Mouse (Mus musculus): ENCODE data around the gene Dync2li1.

Dync2li1 gene

GRCm38 (mm10) chr17:84688834-84689233 lies 62.5 kb downstream of the Dync2li1 start:
- no peak for DNase-seq

DNA sequence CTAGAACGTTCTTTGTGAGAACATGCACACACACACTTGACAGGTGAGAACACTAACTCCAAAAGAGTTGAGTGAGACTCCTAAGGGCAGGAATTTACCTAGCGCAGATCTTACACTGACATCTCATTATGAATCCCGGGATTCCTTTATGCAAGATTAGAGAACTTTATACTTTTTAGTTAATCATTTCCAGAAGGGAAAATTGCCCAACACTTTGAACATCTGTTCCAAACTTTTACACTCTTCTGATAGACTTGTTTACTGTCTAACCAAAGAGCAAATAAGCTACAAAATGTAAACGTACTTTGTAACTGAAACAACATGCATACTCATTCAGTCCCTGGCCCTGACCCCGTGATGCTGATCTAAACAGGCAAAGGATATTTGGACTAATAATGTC lies 63.0 kb downstream of the Dync2li1 start:
- no peak for DNase-seq

- DNase-seq, result no peak
Observed at GRCm38 (mm10) chr17:84690111-84690510, 63.8 kb downstream of the Dync2li1 start.

GRCm38 (mm10) chr17:84693741-84694140 lies 67.4 kb downstream of the Dync2li1 start:
- no peak for DNase-seq

DNA sequence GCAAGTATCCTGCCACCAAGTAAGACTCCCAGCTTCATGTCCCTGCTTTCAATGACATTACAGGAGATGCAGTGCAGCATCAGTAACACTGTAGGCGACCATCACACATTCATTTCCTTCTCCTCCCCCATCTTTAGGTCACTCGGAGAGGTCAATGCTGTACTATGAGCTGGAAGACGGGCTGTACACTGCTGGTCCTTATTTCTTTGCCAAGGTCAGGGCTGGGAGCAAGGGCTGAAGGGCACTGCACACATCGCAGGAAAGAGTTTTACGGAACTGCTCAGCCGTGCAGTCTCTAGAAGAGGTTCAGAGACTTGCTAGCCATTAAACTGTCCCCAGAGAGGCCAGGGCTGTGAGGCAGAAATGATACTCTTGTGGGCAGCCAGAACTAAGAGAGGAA lies 70.2 kb downstream of the Dync2li1 start:
- DNase-seq, result no peak

DNA sequence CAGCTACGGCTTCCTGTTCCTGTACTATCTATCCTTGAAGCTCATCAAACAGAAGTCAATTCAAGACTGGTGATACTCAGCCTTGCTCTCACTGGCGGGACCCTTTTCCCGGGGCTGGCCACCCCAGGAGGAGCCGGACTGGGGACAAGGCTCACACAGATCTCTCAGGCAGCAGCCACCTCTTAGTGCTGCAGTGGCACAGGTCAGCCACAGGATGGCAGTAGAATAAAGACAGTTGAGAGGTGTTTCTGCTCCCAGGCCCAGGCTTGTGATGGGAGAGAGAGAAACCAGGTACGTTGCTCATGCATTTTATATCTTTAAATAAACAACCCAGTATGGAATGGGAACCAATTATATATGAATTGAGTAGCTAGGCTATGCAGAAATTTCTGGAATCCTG lies 72.4 kb downstream of the Dync2li1 start:
- peak; percentile 56 to 74 for DNase-seq
